Mouse (Mus musculus) G1E (cell line): ENCODE results near the gene Rbm33.

Experiments
- CTCF ChIP-seq: IDR thresholded peaks from 2 replicates; pipeline ENCODE4 v1.5.1; 2012; ENCODE audit warnings: low read depth, low read length, inconsistent platforms, mixed read lengths
- GATA1 ChIP-seq: IDR thresholded peaks from 2 replicates; pipeline ENCODE4 v1.6.1; 2012; ENCODE audit warnings: borderline replicate concordance, low read length, inconsistent platforms, mixed read lengths
- GATA2 ChIP-seq: IDR thresholded peaks from 2 replicates; pipeline ENCODE4 v1.6.1; 2012; ENCODE audit warnings: low read depth, low read length, inconsistent platforms, borderline replicate concordance
- TAL1 ChIP-seq: conservative IDR thresholded peaks from 2 replicates; pipeline ENCODE4 v1.6.1; 2012; ENCODE audit warnings: low read depth, low read length, inconsistent platforms, mixed read lengths

- TF ChIP-seq CTCF (no peak), TAL1 (no peak), GATA1 (no peak), GATA2 (no peak)
Observed at GRCm38 (mm10) chr5:28416029-28416428, 99.1 kb downstream of the Rbm33 start.
